Mouse (Mus musculus): Measurements from ENCODE around the gene Immt.

The Immt gene

GRCm38 (mm10) chr6:71830690-71831580 is at the start of gene Immt:
TSS of gene Immt (plus strand) at chr6:71831331.
- in situ Hi-C loops (cut with MboI, MseI) = no loop called here

DNA sequence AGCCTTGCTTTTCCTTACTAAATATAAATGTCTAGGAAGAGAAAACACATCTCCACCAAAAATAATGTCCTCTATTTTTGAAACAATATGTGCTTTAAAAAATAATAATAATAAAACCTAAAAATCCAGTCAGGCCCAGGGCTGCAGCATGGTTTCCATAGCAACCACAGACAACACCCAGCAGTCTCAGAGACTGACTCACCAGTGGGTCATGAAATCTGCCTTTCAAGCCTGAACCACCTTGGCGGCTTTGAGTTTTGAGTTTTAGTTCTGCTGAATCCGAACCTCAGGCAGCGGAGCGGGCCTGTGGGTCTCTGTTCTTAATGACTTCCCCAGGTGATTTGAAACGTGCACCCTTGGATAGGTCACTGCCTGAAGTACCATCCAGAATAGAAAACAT is 48.0 kb upstream of the Immt start:
- in situ Hi-C loops (cut with MboI, MseI) = no loop called here

DNA sequence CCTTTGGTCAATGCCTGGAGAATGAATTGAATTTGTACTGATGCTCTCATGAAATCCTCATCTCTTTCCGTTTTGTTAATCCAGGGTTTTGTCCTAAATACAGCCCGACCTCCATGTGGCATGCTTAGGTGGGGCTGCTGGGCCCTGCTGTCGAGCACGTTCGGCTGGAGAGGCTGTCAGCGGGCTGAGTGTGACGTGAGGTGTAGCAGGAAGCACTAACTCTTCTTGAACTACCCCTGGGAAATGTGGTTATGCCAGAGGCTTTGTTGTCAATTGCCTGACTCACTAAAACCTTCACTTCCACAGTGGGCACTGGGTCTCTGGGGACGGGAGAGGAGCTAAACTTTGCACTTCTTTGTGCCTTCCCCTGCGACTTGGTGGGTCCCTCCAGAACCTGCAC is 42.8 kb upstream of the Immt start:
- in situ Hi-C loops (cut with MboI, MseI) = no loop called here

GRCm38 (mm10) chr6:71791771-71792170 is 39.4 kb upstream of the Immt start:
- in situ Hi-C loops (cut with MboI, MseI) = no loop called here

DNA sequence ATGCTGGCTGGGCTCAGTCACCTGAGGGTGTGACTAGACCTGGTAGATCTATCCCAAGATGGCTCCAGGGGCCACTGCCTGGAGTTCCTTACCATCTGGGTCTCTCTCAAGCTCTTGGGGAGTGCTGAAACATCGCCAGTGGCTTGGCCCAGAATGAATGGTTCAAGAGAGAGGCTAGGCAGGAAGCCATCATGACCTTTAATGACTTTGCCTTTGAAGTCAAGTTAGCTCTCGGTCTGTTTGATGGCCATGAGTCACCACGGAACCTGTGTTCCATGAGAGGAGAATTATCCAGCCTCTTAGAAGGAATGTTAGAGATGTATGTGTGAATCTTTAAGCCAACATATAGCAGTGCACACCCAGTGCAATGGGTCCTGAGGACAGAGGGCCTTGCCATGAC is 31.7 kb upstream of the Immt start:
- in situ Hi-C loops (cut with MboI, MseI) = no loop called here

GRCm38 (mm10) chr6:71801011-71801713 is 30.0 kb upstream of the Immt start:
- in situ Hi-C loops (cut with MboI, MseI) = loop anchor here (10.0 kb wide), 1 partner anchor 636 kb away; no protein-coding TSS in a partner anchor

DNA sequence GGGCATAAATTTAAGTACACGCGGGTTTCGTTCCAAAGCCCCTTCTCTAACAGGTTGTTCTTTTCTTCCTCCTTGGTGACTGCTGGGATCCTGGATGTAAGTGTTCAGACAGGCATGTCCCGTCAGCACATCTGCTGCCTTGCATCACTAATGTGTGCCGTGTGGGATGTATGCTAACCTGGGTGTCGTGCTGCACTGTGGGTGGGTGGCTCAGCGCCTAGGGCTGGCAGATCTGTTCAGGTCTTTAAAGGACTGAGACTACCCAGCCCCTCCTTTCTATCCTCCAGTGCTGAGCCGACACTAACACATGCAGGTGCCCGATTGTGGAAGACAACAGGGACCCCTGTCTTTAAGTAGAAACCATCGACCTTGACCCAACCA is 29.4 kb upstream of the Immt start:
- in situ Hi-C loops (cut with MboI, MseI) = loop anchor here (10.0 kb wide), 1 partner anchor 637 kb away; no protein-coding TSS in a partner anchor

- in situ Hi-C loops (cut with MboI, MseI) = loop anchor here (10.0 kb wide), 1 partner anchor 639 kb away; no protein-coding TSS in a partner anchor
Measured at GRCm38 (mm10) chr6:71803609-71804008, 27.5 kb upstream of the Immt start.

DNA sequence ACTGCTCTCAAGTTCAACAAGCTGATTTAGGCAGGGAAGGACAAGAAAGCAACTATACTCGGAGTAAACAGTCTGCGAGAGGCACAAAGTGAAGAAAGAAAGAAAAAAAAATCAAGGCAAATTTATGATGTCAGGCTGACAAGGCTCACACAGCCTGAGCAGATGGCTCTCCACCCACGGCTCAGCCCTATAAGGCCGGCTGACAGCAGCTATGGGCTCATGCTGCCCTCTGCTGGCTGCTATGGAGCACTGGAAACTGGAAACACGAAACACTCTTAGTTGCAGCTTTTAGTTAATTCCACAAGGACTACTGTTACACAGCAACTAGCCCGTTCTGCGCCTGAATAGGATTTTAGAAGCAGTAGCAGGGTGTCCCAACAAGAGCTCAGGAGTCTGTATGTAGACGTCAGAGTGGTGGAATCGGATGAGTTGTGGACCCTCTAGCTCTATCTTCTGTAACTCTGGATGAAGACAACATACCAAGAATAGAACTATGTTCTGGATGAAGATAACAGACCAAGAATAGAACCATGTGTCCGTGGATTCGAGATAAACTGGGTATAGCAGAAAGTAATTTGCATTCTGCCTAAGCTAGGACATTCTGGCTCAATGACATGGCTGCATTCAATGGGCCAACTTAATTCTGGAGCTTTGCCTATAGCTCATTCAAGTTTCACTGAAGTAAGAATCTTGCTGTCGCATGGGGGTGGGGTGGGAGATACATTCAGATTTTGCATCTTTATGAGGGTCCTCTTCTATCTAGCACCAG is 26.9 kb upstream of the Immt start:
- in situ Hi-C loops (cut with MboI, MseI) = loop anchor here (10.0 kb wide), 1 partner anchor 639 kb away; no protein-coding TSS in a partner anchor

DNA sequence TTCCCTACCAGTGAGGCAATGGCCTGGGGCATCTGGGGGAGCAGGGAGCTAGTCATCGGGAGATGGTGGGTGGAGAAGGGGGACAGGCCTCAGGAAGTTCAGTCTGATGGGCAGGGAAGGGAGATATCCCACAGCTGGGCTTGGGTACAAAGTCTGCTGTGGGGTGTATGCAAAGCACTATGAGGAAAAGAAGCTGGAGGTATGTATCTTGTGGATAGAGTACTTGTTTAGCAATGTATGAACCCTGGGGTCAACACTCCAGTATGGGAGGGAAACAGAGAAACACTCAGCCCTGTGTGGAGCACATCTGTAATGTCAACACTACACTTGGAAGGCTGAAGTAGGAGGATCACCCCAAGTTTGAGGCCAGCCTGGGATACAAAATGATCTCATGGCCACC is 24.4 kb upstream of the Immt start:
- in situ Hi-C loops (cut with MboI, MseI) = loop anchor here (5.0 to 10.0 kb wide), 2 partner anchors 174 to 642 kb away; partner anchors contain the start of gene Kdm3a

GRCm38 (mm10) chr6:71809890-71810289 is 21.2 kb upstream of the Immt start:
- in situ Hi-C loops (cut with MboI, MseI) = loop anchor here (5.0 to 10.0 kb wide), 2 partner anchors 178 to 645 kb away; partner anchors contain the start of gene Kdm3a

GRCm38 (mm10) chr6:71812820-71813219 is 18.3 kb upstream of the Immt start:
- in situ Hi-C loops (cut with MboI, MseI) = no loop called here

- in situ Hi-C loops (cut with MboI, MseI) = no loop called here
Measured at GRCm38 (mm10) chr6:71819764-71820292, 11.3 kb upstream of the Immt start.

- in situ Hi-C loops (cut with MboI, MseI) = no loop called here
Measured at GRCm38 (mm10) chr6:71823085-71823484, 8.0 kb upstream of the Immt start.

DNA sequence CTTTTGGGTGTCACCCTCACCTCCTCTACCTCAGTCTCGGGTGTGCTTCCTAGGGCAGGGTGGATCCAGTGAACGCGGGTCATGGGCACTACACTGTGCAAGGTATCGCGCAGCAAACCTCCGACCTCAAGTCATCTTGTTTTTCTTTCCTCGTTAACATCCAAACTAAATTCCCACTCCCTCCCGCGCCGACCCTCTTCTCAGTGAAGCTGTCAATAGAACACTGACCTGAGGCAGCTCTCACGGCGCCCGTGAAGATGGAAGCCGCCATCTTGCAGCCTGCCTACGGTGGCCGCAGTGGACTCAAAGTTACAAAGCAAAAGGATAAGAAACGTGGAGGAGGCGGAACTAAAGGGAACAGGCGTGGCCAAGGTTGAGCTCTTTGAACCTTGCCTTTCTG is 7.6 kb upstream of the Immt start:
- in situ Hi-C loops (cut with MboI, MseI) = no loop called here

DNA sequence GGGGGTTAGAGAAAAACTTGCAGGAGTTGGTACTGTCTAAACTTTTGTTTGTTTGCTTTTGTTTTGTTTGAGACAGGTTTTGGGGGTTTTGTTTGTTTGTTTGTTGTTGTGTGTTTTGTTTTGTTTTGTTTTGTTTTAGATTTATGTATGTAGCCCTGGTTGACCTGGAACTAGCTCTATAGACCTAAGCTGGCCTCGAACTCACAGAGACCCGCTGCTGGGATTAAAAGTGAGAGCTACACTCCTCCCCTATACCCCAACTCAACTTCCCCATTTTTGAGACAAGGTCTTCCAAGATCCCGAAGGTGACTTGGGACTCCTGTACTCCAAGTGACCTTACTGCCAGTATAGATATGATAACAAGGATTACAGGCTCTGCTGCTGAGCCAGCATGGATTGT is 7.2 kb upstream of the Immt start:
- in situ Hi-C loops (cut with MboI, MseI) = no loop called here

DNA sequence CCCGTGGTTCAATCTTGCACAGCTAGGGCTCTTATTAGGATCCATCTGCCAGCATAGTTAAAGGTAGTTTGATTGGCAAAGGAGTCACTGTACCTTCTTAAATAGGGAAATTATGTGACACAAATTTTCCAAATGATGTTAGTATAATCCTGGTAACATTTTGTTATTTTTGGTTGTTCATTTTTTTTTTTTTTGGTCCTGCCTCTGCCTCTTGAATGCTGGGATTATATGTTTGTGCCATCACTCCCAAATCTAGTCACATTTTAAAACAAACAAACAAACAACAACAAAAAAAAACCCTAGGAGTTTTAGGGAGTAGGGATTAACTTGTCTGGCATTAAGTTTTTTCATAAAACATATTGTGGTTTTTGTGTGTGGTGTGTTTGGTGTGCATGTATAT is 4.3 kb upstream of the Immt start, which contains the start of gene Mrpl35:
TSS of gene Mrpl35 (minus strand) at position 101 of the 400 bp plus-strand sequence.
- in situ Hi-C loops (cut with MboI, MseI) = no loop called here

DNA sequence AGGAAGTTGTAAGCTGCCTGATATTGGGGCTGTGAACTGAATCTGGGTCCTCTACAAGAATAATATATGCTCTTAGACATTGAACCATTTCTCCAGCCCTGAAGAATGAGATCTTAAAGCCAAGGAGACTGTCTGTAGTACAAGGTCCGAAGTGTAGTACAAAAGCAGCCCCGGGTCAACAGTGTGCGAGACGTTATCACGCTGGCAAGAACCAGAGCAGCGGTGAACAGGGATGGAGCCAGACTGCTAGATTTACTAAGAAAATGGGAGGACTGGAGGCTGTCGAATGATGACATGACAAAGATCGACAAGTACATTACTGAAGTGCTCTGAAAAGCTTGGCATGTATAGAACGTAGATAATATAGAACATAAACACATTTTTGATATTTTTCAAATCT is 1.4 kb upstream of the Immt start:
- in situ Hi-C loops (cut with MboI, MseI) = no loop called here

GRCm38 (mm10) chr6:71831581-71831960 is 440 bp downstream of the Immt start:
- in situ Hi-C loops (cut with MboI, MseI) = no loop called here

DNA sequence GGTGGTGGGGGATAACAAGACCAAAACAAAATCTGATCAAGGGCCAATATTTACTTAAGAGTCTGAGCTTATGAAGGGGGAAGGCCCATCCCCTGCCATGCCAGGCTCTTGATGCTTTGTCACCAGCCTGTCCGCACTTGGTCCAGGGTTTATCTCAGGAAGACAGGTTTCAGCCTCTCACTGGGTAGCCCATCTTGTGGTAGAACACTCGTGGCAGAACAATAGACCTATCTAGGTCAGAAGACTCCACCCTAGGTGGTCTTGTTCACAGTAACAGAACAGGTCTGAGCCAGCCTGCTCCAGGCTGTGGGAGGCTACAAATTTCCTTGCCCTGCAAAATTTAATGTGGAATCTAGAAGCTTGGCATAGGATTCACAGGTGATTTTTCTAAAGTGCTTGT is 5.7 kb downstream of the Immt start:
- in situ Hi-C loops (cut with MboI, MseI) = no loop called here

DNA sequence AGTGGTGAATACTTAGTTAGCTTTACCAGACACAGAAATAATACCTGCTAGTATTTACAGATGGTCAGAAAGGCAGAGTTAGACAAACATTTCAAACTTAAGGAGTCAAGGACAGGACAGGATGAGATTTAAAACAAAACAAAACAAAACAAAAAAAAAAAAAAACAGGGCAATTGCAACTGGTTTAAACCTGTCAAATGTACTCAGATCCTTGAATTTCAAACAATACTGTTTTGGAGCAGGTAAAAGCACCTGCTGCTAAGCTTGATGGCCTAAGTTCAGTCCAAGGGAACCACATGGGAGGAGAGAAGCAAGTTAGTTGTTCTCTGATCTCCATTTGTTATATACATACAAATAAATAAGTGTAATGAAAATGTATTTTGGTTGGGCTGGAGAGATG is 8.7 kb downstream of the Immt start:
- in situ Hi-C loops (cut with MboI, MseI) = no loop called here

All from T-helper 2 cell (primary cell).